ENCODE assay signal across 18 mouse cellular contexts in the genomic region with DNA sequence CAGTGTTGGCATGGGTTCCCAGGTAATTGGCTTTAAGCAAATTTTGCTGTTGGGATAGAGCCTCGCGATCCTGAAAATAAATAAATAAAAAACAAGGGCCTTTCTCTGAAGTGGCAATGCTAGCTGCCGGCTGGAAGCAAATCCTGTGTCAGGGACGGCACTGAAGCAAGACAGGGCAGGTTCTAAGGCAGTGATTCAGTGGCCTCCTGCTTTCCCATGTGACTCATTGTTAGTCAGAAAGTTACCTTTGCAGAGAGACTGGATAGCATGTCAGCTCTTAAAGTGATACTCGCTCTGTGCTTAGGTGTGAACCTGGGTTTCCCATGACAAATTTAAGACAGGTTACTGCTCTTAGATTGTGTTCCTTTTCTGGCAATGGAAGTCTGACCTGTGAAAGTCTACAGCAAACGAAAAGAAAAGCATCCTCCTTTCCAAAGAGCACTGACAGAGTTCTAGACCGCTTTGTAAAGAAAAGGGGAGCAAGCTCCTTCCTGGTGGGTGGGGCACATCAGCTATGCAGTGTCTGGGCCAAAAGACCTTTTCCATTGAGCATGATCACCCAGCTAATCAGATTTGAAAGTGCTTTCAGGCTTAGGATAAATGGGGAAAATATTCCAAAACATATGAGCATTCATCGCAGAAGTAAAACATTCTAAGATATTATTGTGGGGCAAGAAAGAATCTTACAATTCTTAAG.
DNase-seq lines count a peak whose midpoint lies in the region; ATAC-seq and TF ChIP-seq lines count a peak whose summit lies in the region.
"Had no signal": no experiment of that assay in that cellular context is flagged by ENCODE, and none has a peak within 500 bp of the region (broad histone marks: within the 10 kb centered on the region; RNA-seq: fewer than 3 reads in every experiment).

No protein-coding gene starts in this region.

- no peak for DNase-seq in kidney, postnatal 0 days (ENCODE audit: low spot score)
- no peak for DNase-seq in kidney, postnatal 14 days
- DNase-seq in adrenal gland, postnatal 25 days, result peak; percentile 10
- DNase-seq in intestine, embryonic 14.5 days (ENCODE audit: low spot score), result peak; percentile 39
- DNase-seq in frontal cortex, postnatal 10 days (ENCODE audit: low spot score in 2 of 2), result no peak
- DNase-seq: cerebellum, adult 11 months; cerebellum, postnatal 10 days; gastrocnemius, postnatal 36 days; layer of hippocampus, postnatal 36 days; right cerebral cortex, postnatal 14 days had no signal

- 55% methylated on average over 8 of the region's 8 CpGs for WGBS in kidney, postnatal 0 days
- WGBS in intestine, embryonic 14.5 days, result 73% methylated on average over 8 of the region's 8 CpGs
- WGBS in stomach, embryonic 16.5 days, result 58% methylated on average over 8 of the region's 8 CpGs
- 74% methylated on average over 8 of the region's 8 CpGs for WGBS in hindbrain, embryonic 13.5 days

- no peak overlapping the region for H3K4me3 ChIP-seq in kidney, postnatal 0 days (replicated peaks; ENCODE audit: low read depth, low read length)
- H3K4me3 ChIP-seq in intestine, embryonic 14.5 days (ENCODE audit: low read depth, low read length), result no peak overlapping the region
- H3K4me3 ChIP-seq in stomach, embryonic 16.5 days (replicated peaks; ENCODE audit: low read length), result no peak overlapping the region
- H3K4me3 ChIP-seq in hindbrain, embryonic 13.5 days, result no peak overlapping the region
- H3K4me3 ChIP-seq: forebrain, embryonic 12.5 days; kidney, embryonic 15.5 days; liver, embryonic 15.5 days; midbrain, embryonic 13.5 days; neural tube, embryonic 15.5 days had no signal

- H3K27me3 ChIP-seq in kidney, postnatal 0 days (ENCODE audit: insufficient read depth, low read length), result no peaks in the 10 kb centered on the region
- no peaks in the 10 kb centered on the region for H3K27me3 ChIP-seq in intestine, embryonic 14.5 days (replicated peaks; ENCODE audit: control insufficient read depth, insufficient read depth, low read length)
- no peaks in the 10 kb centered on the region for H3K27me3 ChIP-seq in stomach, embryonic 16.5 days (ENCODE audit: control insufficient read depth, insufficient read depth, low read length)
- no peaks in the 10 kb centered on the region for H3K27me3 ChIP-seq in hindbrain, embryonic 13.5 days
- H3K27me3 ChIP-seq: forebrain, embryonic 12.5 days; kidney, embryonic 15.5 days; liver, embryonic 15.5 days; midbrain, embryonic 13.5 days; neural tube, embryonic 15.5 days had no signal

- 0 out of 2 replicates have a peak overlapping the region, but pooled peaks have one; percentile 6 for H3K27ac ChIP-seq in kidney, postnatal 0 days
- H3K27ac ChIP-seq in intestine, embryonic 14.5 days (ENCODE audit: low read depth), result no peak overlapping the region
- peak overlapping the region; percentile 88 for H3K27ac ChIP-seq in stomach, embryonic 16.5 days (ENCODE audit: low read length)
- no peak overlapping the region for H3K27ac ChIP-seq in hindbrain, embryonic 13.5 days
- H3K27ac ChIP-seq: forebrain, embryonic 12.5 days; kidney, embryonic 15.5 days; liver, embryonic 15.5 days; midbrain, embryonic 13.5 days; neural tube, embryonic 15.5 days had no signal

- no peak overlapping the region for H3K4me2 ChIP-seq in kidney, postnatal 0 days (ENCODE audit: low read length)
- no peak overlapping the region for H3K4me2 ChIP-seq in intestine, embryonic 14.5 days (ENCODE audit: low read length)
- H3K4me2 ChIP-seq in stomach, embryonic 16.5 days (ENCODE audit: low read depth, low read length), result peak overlapping the region; percentile 25; the same call in 1 of the 2 replicates
- no peak overlapping the region for H3K4me2 ChIP-seq in hindbrain, embryonic 13.5 days
- H3K4me2 ChIP-seq: forebrain, embryonic 12.5 days; kidney, embryonic 15.5 days; liver, embryonic 15.5 days; midbrain, embryonic 13.5 days; neural tube, embryonic 15.5 days had no signal

- H3K9ac ChIP-seq in kidney, postnatal 0 days (ENCODE audit: low read depth, low read length), result no peak overlapping the region
- H3K9ac ChIP-seq in intestine, embryonic 14.5 days (ENCODE audit: low read length), result no peak overlapping the region
- 0 out of 2 replicates have a peak overlapping the region, but pooled peaks have one; percentile 16 for H3K9ac ChIP-seq in stomach, embryonic 16.5 days (ENCODE audit: low read length)
- no peak overlapping the region for H3K9ac ChIP-seq in hindbrain, embryonic 13.5 days
- H3K9ac ChIP-seq: forebrain, embryonic 12.5 days; kidney, embryonic 15.5 days; liver, embryonic 15.5 days; midbrain, embryonic 13.5 days; neural tube, embryonic 15.5 days had no signal

- no peaks in the 10 kb centered on the region for H3K9me3 ChIP-seq in kidney, postnatal 0 days (replicated peaks; ENCODE audit: low read length)
- H3K9me3 ChIP-seq in intestine, embryonic 14.5 days (ENCODE audit: control insufficient read depth, low read length), result no peaks in the 10 kb centered on the region
- no peaks in the 10 kb centered on the region for H3K9me3 ChIP-seq in stomach, embryonic 16.5 days (replicated peaks; ENCODE audit: control insufficient read depth, low read length)
- no peaks in the 10 kb centered on the region for H3K9me3 ChIP-seq in hindbrain, embryonic 13.5 days
- H3K9me3 ChIP-seq: forebrain, embryonic 12.5 days; kidney, embryonic 15.5 days; liver, embryonic 15.5 days; midbrain, embryonic 13.5 days; neural tube, embryonic 15.5 days had no signal

- ATAC-seq in kidney, postnatal 0 days (replicated peaks; ENCODE audit: low FRiP score, low read depth), result no peak
- ATAC-seq in intestine, embryonic 14.5 days (replicated peaks; ENCODE audit: low FRiP score, low TSS enrichment, low read depth), result no peak; the same call in 1 of the 2 replicates
- ATAC-seq in stomach, embryonic 16.5 days (ENCODE audit: insufficient read depth, low FRiP score), result peak; percentile 63; the same call in 1 of the 2 replicates
- ATAC-seq in hindbrain, embryonic 13.5 days (ENCODE audit: low FRiP score), result no peak
- ATAC-seq: lung, postnatal 0 days; midbrain, embryonic 13.5 days had no signal

- no peaks in the 10 kb centered on the region for H3K36me3 ChIP-seq in kidney, postnatal 0 days (ENCODE audit: insufficient read depth, low read length)
- no peaks in the 10 kb centered on the region for H3K36me3 ChIP-seq in intestine, embryonic 14.5 days (ENCODE audit: control insufficient read depth, insufficient read depth, low read length)
- no peaks in the 10 kb centered on the region for H3K36me3 ChIP-seq in stomach, embryonic 16.5 days (ENCODE audit: control insufficient read depth, insufficient read depth, low read length)
- H3K36me3 ChIP-seq in hindbrain, embryonic 13.5 days, result no peaks in the 10 kb centered on the region
- H3K36me3 ChIP-seq: forebrain, embryonic 12.5 days; kidney, embryonic 15.5 days; liver, embryonic 15.5 days; midbrain, embryonic 13.5 days; neural tube, embryonic 15.5 days had no signal

- H3K4me1 ChIP-seq in kidney, postnatal 0 days (replicated peaks; ENCODE audit: insufficient read depth, low read length), result no peaks in the 10 kb centered on the region
- peaks cover 5% of the 10 kb centered on the region; the same call in 1 of the 2 replicates for H3K4me1 ChIP-seq in intestine, embryonic 14.5 days (replicated peaks; ENCODE audit: control insufficient read depth, insufficient read depth, low read length)
- peaks cover 8% of the 10 kb centered on the region; the same call in 1 of the 2 replicates for H3K4me1 ChIP-seq in stomach, embryonic 16.5 days (ENCODE audit: control insufficient read depth, insufficient read depth, low read length)
- no peaks in the 10 kb centered on the region for H3K4me1 ChIP-seq in hindbrain, embryonic 13.5 days (replicated peaks)
- H3K4me1 ChIP-seq: forebrain, embryonic 12.5 days; liver, embryonic 15.5 days; neural tube, embryonic 15.5 days had no signal

- no peak for TF ChIP-seq CTCF in kidney, postnatal 0 days (IDR thresholded peaks at IDR 0.05; ENCODE audit: low read depth)

Comparison
In these comparisons a context has a peak if more than half of its experiments do, and no peak if none do; other contexts are left out.
1. DNase-seq: peak in adrenal gland, postnatal 25 days (single experiment) and intestine, embryonic 14.5 days (single experiment); none in kidney, postnatal 0 days (single experiment), kidney, postnatal 14 days (single experiment) and frontal cortex, postnatal 10 days (0 of 2).
2. H3K27ac ChIP-seq: peak in kidney, postnatal 0 days (single experiment) and stomach, embryonic 16.5 days (single experiment); none in intestine, embryonic 14.5 days (single experiment) and hindbrain, embryonic 13.5 days (single experiment).